Mouse (Mus musculus): Measurements from ENCODE around the gene Fnip2. TPM values are rescaled to one million over a fixed set of nuclear protein-coding genes. Genes with fewer than 3 reads are reported as not detected.

Gene Fnip2
- total RNA-seq, 1 experiment, result 21.6 TPM

DNA sequence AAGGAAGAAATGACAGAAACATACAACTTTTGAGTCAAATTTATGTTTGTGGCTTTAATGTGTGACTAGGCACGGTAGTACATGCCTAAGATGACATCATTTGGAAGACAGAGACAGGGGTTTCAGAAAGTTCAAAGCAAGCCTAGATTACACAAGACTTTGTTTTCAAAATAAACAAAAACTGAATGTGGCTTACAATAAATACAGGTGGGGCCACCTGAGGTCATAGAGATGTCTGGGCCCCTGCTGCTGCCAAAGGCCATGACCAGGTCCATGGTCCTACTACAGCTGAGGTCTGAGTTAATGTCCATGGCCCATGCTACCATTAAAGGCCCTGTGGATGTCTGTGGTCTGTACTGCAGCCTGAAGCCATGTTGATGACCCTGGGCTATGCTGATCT is 154.1 kb downstream of the Fnip2 start:
- H3K4me3 ChIP-seq (ENCODE audit: insufficient read depth in 1 of 2, low read depth in 1 of 2, low read length in 2 of 2, poor library complexity in 1 of 2, severe bottlenecking in 1 of 2), result no peak overlapping the region
- H3K36me3 ChIP-seq (ENCODE audit: control insufficient read depth, insufficient read depth, low read length, poor library complexity, severe bottlenecking), result no peaks in the 10 kb centered on the region
- TF ChIP-seq MAFK (IDR thresholded peaks at IDR 0.05; ENCODE audit: insufficient read depth, low read depth, low read length) (no peak), HCFC1 (IDR thresholded peaks at IDR 0.05; ENCODE audit: borderline replicate concordance, insufficient read depth, low read length) (no peak), ZNF384 (IDR thresholded peaks at IDR 0.05; ENCODE audit: low read depth, low read length) (no peak), ZC3H11A (IDR thresholded peaks at IDR 0.05; ENCODE audit: borderline replicate concordance, low read depth, low read length) (no peak), CHD2 (IDR thresholded peaks at IDR 0.05; ENCODE audit: low read depth, low read length) (no peak)
- no peak overlapping the region for H3K9ac ChIP-seq (ENCODE audit: insufficient read depth, low read depth, low read length, poor library complexity, severe bottlenecking)
- no peak overlapping the region for H3K27ac ChIP-seq (ENCODE audit: insufficient read depth, low read depth, low read length, poor library complexity, severe bottlenecking)
- no peak for DNase-seq (ENCODE audit: low read depth, low spot score)
- in situ Hi-C loops (cut with MboI; ENCODE audit: low sequenced_read_pairs in 2 of 2, unreplicated experiment in 2 of 2), result no loop called here
- H3K9me3 ChIP-seq (ENCODE audit: control insufficient read depth, insufficient read depth, low read depth, low read length), result no peaks in the 10 kb centered on the region
- H3K4me1 ChIP-seq (ENCODE audit: control insufficient read depth in 2 of 2, insufficient read depth in 2 of 2, low read length in 2 of 2, poor library complexity in 1 of 2), result peaks cover 2 to 3% of the 10 kb centered on the region in 2 experiments; a peak in 1 of 4 replicates

- H3K9ac ChIP-seq (ENCODE audit: insufficient read depth, low read depth, low read length, poor library complexity, severe bottlenecking), result no peak overlapping the region
- DNase-seq (ENCODE audit: low read depth, low spot score), result no peak
- no peak overlapping the region for H3K27ac ChIP-seq (ENCODE audit: insufficient read depth, low read depth, low read length, poor library complexity, severe bottlenecking)
- no peaks in the 10 kb centered on the region for H3K4me1 ChIP-seq (ENCODE audit: control insufficient read depth in 2 of 2, insufficient read depth in 2 of 2, low read length in 2 of 2, poor library complexity in 1 of 2)
- H3K4me3 ChIP-seq (ENCODE audit: insufficient read depth in 1 of 2, low read depth in 1 of 2, low read length in 2 of 2, poor library complexity in 1 of 2, severe bottlenecking in 1 of 2), result no peak overlapping the region
- H3K36me3 ChIP-seq (ENCODE audit: control insufficient read depth, insufficient read depth, low read length, poor library complexity, severe bottlenecking), result no peaks in the 10 kb centered on the region
- TF ChIP-seq ZNF384 (IDR thresholded peaks at IDR 0.05; ENCODE audit: low read depth, low read length) (no peak), HCFC1 (IDR thresholded peaks at IDR 0.05; ENCODE audit: borderline replicate concordance, insufficient read depth, low read length) (no peak), MAFK (IDR thresholded peaks at IDR 0.05; ENCODE audit: insufficient read depth, low read depth, low read length) (no peak), ZC3H11A (IDR thresholded peaks at IDR 0.05; ENCODE audit: borderline replicate concordance, low read depth, low read length) (no peak)
- no peaks in the 10 kb centered on the region for H3K9me3 ChIP-seq (ENCODE audit: control insufficient read depth, insufficient read depth, low read depth, low read length)
- in situ Hi-C loops (cut with MboI; ENCODE audit: low sequenced_read_pairs in 2 of 2, unreplicated experiment in 2 of 2), result no loop called here
Measured at GRCm38 (mm10) chr3:79411666-79412065, 155.9 kb downstream of the Fnip2 start.

- H3K4me3 ChIP-seq (ENCODE audit: insufficient read depth in 1 of 2, low read depth in 1 of 2, low read length in 2 of 2, poor library complexity in 1 of 2, severe bottlenecking in 1 of 2), result no peak overlapping the region
- in situ Hi-C loops (cut with MboI; ENCODE audit: low sequenced_read_pairs in 2 of 2, unreplicated experiment in 2 of 2), result no loop called here
- TF ChIP-seq CHD2 (IDR thresholded peaks at IDR 0.05; ENCODE audit: low read depth, low read length) (no peak), ZNF384 (IDR thresholded peaks at IDR 0.05; ENCODE audit: low read depth, low read length) (no peak), HCFC1 (IDR thresholded peaks at IDR 0.05; ENCODE audit: borderline replicate concordance, insufficient read depth, low read length) (no peak), ZC3H11A (IDR thresholded peaks at IDR 0.05; ENCODE audit: borderline replicate concordance, low read depth, low read length) (no peak), MAFK (IDR thresholded peaks at IDR 0.05; ENCODE audit: insufficient read depth, low read depth, low read length) (no peak)
- H3K36me3 ChIP-seq (ENCODE audit: control insufficient read depth, insufficient read depth, low read length, poor library complexity, severe bottlenecking), result no peaks in the 10 kb centered on the region
- no peak overlapping the region for H3K27ac ChIP-seq (ENCODE audit: insufficient read depth, low read depth, low read length, poor library complexity, severe bottlenecking)
- no peaks in the 10 kb centered on the region for H3K9me3 ChIP-seq (ENCODE audit: control insufficient read depth, insufficient read depth, low read depth, low read length)
- H3K9ac ChIP-seq (ENCODE audit: insufficient read depth, low read depth, low read length, poor library complexity, severe bottlenecking), result no peak overlapping the region
- no peaks in the 10 kb centered on the region for H3K4me1 ChIP-seq (ENCODE audit: control insufficient read depth in 2 of 2, insufficient read depth in 2 of 2, low read length in 2 of 2, poor library complexity in 1 of 2)
- DNase-seq (ENCODE audit: low read depth, low spot score), result no peak
Measured at GRCm38 (mm10) chr3:79410629-79410995, 157.0 kb downstream of the Fnip2 start.

DNA sequence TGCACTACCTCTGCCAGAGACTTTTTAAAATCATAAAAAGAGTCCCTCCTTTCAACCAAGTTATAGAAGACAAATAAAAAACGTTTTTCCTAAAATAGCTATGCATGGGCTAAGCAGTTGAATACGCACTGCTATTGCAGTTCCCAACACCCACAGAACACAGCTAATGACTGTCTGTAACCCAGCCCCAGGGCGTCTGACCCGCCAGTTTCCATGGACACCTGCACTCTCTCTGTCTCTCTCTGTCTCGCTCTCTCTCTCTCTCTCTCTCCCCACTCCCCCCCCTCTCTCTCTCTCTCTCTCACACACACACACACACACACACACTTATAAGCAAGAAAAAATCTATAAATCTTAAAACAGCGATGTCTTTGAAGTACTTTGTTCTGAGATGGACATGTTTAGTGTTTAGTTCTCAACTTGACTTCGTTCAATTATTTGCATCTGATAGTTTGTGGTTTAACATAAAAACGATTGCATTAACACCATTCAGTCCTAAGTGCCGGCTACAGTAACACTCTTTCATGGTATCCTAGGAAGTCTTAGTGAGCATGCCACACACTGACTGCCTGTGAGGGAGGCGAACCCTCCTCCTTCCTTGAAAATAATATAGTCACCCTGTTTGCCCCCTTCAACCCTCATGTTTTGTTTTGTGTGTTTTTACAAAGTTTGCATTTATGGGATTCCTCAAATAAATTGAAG is 157.5 kb downstream of the Fnip2 start:
- no peaks in the 10 kb centered on the region for H3K36me3 ChIP-seq (ENCODE audit: control insufficient read depth, insufficient read depth, low read length, poor library complexity, severe bottlenecking)
- no peak for TF ChIP-seq CHD2 (IDR thresholded peaks at IDR 0.05; ENCODE audit: low read depth, low read length)
- no peak for TF ChIP-seq ZC3H11A (IDR thresholded peaks at IDR 0.05; ENCODE audit: borderline replicate concordance, low read depth, low read length)
- TF ChIP-seq HCFC1 (IDR thresholded peaks at IDR 0.05; ENCODE audit: borderline replicate concordance, insufficient read depth, low read length), result no peak
- TF ChIP-seq MAFK (IDR thresholded peaks at IDR 0.05; ENCODE audit: insufficient read depth, low read depth, low read length), result no peak
- no peak for TF ChIP-seq ZNF384 (IDR thresholded peaks at IDR 0.05; ENCODE audit: low read depth, low read length)
- in situ Hi-C loops (cut with MboI; ENCODE audit: low sequenced_read_pairs in 2 of 2, unreplicated experiment in 2 of 2), result no loop called here
- H3K4me3 ChIP-seq (ENCODE audit: insufficient read depth in 1 of 2, low read depth in 1 of 2, low read length in 2 of 2, poor library complexity in 1 of 2, severe bottlenecking in 1 of 2), result no peak overlapping the region
- no peak for DNase-seq (ENCODE audit: low read depth, low spot score)
- H3K27ac ChIP-seq (ENCODE audit: insufficient read depth, low read depth, low read length, poor library complexity, severe bottlenecking), result no peak overlapping the region
- H3K4me1 ChIP-seq (ENCODE audit: control insufficient read depth in 2 of 2, insufficient read depth in 2 of 2, low read length in 2 of 2, poor library complexity in 1 of 2), result no peaks in the 10 kb centered on the region
- no peaks in the 10 kb centered on the region for H3K9me3 ChIP-seq (ENCODE audit: control insufficient read depth, insufficient read depth, low read depth, low read length)
- no peak overlapping the region for H3K9ac ChIP-seq (ENCODE audit: insufficient read depth, low read depth, low read length, poor library complexity, severe bottlenecking)
